Mouse (Mus musculus) kidney, adult 2 months (tissue): ENCODE measurements around the gene Pou5f2. TPM values are rescaled to one million over a fixed set of nuclear protein-coding genes. Genes with fewer than 3 reads are reported as not detected.

Experiments
- DNase-seq: peaks from one replicate; pipeline ENCODE4 v3.0.0; 2021
- H3K27ac ChIP-seq: fragments of 200-500 bp; 2 replicates; pipeline ENCODE4 v1.5.1; 2012; ENCODE audit warnings: low read depth, low read length, control low read depth, inconsistent platforms; ENCODE audit not compliant: insufficient read depth
- H3K27me3 ChIP-seq: fragments of 200-500 bp; replicated peaks from 2 replicates; pipeline ENCODE4 v1.6.1; 2012; ENCODE audit warnings: mild to moderate bottlenecking, moderate library complexity, low read length, inconsistent platforms; ENCODE audit not compliant: control insufficient read depth, insufficient read depth
- H3K36me3 ChIP-seq: fragments of 200-500 bp; 2 replicates; pipeline ENCODE4 v1.6.1; 2012; ENCODE audit warnings: mild to moderate bottlenecking, moderate library complexity, low read length, inconsistent platforms; ENCODE audit not compliant: control insufficient read depth, insufficient read depth
- H3K4me1 ChIP-seq: fragments of 200-500 bp; 2 replicates; pipeline ENCODE4 v1.6.1; 2011; ENCODE audit warnings: low read length; ENCODE audit not compliant: control insufficient read depth, insufficient read depth
- H3K4me3 ChIP-seq: fragments of 200-500 bp; 2 replicates; pipeline ENCODE4 v1.5.1; 2011; ENCODE audit warnings: mild to moderate bottlenecking, low read depth, low read length, control low read depth; ENCODE audit not compliant: insufficient read depth
- CTCF ChIP-seq: fragments of 200-500 bp; conservative IDR thresholded peaks from 2 replicates; pipeline ENCODE4 v1.5.1; 2011; ENCODE audit warnings: low read depth, mild to moderate bottlenecking, control low read depth, low read length, moderate library complexity, mixed read lengths; ENCODE audit not compliant: insufficient read depth, insufficient read length
- POLR2A ChIP-seq: fragments of 200-500 bp; IDR thresholded peaks from one replicate; pipeline ENCODE4 v1.6.1; 2011; ENCODE audit warnings: low read depth, low read length, control low read depth
- WGBS: fragments of 180-500 bp; shearing (Covaris S2); methylation state at CpG from one replicate; pipeline ENCODE4 v1.1.7; 2018; 5-methylcytosine and 5-hydroxymethylcytosine counted together
- polyA plus RNA-seq: library from polyadenylated mRNA; depleted of rRNA; stranded (reverse); fragments of >200 nt; gene quantifications from 2 replicates; pipeline ENCODE4 v1.2.3, GENCODE M21; 2012; rRNA removed

Gene Pou5f2
- polyA plus RNA-seq: 0.16 and 0.28 TPM in 2 replicates

DNA sequence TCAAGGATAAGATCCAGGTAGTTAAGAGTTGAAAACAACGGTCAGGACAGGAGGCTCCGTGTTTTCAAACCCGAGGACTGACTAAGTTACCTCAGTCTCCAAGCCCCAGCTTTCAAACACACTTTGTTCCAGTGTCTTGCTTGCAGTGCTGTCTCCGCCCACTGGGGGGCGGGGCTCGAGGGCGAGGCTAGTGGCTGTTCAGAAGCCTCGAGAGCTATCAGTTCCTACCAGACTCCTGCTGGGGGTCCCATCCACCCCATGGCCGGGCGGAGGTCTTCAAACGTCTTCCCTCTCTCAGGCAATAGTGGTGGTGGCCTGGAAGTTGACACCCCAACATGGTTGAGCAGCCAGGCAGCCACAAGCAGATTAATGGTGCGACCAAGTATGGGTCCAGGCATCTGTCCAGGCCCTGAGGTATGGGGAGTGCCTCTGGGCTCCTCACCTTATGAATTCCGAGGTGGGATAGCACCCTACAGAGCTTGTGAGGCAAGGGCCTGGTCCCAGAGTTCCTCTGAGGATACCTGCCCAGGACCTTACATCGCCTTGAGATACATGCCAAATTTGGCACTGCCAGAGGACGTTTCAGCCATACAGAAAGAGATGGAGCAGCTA lies at the start of gene Pou5f2:
Gene Pou5f2, plus strand, starts transcription at position 220 of the 612 bp plus-strand sequence.
- Histone ChIP-seq H3K27me3 (no peaks in the 10 kb centered on the region), H3K36me3 (no peaks in the 10 kb centered on the region), H3K27ac (no peak within 1 kb of the TSS), H3K4me3 (no peak within 1 kb of the TSS), H3K4me1 (no peaks in the 10 kb centered on the region)
- DNase-seq: no peak
- TF ChIP-seq CTCF (no peak), POLR2A (no peak)
- WGBS: 65% methylated on average over 15 of the region's 15 CpGs

- DNase-seq: no peak
- H3K27me3 ChIP-seq: no peaks in the 10 kb centered on the region
- no peaks in the 10 kb centered on the region for H3K4me1 ChIP-seq
- no peak overlapping the region for H3K4me3 ChIP-seq
- 81% methylated on average over 3 of the region's 3 CpGs for whole genome bisulfite sequencing
- H3K36me3 ChIP-seq: no peaks in the 10 kb centered on the region
- H3K27ac ChIP-seq: no peak overlapping the region
- TF ChIP-seq POLR2A: no peak
- no peak for TF ChIP-seq CTCF
Observed at GRCm38 (mm10) chr13:77976248-77976647, 48.5 kb upstream of the Pou5f2 start.

DNA sequence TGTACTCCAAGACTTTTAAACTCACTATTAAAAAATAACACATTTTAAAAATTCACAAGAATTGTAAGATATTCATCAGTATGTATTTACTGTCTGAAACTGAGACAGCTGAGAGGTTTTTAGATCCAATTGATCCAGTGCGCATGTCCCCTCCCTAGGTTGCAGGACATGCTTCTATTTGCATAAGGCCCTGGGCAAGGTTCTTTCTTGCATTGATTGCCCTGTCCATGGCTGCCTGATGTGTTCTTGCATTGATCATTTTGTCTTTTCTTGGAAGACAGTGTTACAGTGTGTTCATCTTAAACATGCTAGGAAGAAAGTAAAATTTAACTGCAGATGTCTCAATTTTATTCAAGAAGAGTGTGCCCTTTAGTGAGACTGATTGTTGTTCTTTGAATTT lies 47.6 kb upstream of the Pou5f2 start:
- Histone ChIP-seq H3K27ac (no peak overlapping the region), H3K4me3 (no peak overlapping the region), H3K4me1 (no peaks in the 10 kb centered on the region), H3K36me3 (no peaks in the 10 kb centered on the region), H3K27me3 (no peaks in the 10 kb centered on the region)
- 96% methylated on average over 1 of the region's 1 CpGs for WGBS
- no peak for TF ChIP-seq CTCF
- TF ChIP-seq POLR2A: no peak
- no peak for DNase-seq

DNA sequence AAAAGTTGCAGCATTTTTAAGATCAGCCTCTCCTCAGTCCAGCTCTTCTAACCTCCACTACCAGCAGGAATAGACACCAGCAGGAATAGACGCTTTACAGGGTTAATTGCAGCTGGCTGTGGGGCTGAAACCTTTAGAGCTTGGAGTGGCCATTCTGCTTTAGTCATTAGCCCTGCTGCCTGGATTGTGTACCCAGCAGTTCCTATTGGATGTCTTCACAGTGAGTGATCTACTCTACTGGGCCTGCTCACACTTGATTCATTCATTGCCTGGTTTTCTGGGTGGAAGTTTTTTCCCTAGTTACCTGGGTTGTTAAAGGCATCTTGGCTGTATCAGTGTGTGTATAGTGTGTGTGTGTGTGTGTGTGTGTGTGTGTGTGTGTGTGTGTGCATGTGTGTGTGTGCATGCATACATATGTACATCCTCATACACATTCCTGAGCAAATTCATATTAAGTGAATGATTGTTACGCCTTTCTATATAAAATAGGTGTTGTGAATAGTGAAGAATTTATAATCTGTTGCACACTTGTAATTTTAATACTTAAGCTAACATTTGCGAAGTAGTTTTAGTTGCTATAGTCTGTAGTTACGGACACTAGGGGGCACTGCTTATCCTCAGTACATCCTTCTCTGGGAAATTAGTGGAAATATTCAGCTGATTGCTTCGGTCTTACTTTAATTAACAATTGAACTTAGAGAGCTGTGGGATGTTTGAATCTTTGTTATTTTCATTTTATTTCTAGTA lies 42.4 kb upstream of the Pou5f2 start:
- TF ChIP-seq CTCF (no peak), POLR2A (no peak)
- H3K27me3 ChIP-seq: no peaks in the 10 kb centered on the region
- peak; percentile 41 for DNase-seq
- WGBS: 27% methylated on average over 5 of the region's 5 CpGs
- no peak overlapping the region for H3K27ac ChIP-seq
- H3K36me3 ChIP-seq: no peaks in the 10 kb centered on the region
- no peak overlapping the region for H3K4me3 ChIP-seq
- H3K4me1 ChIP-seq: no peaks in the 10 kb centered on the region

GRCm38 (mm10) chr13:77982852-77983202 lies 41.9 kb upstream of the Pou5f2 start:
- TF ChIP-seq CTCF (no peak), POLR2A (no peak)
- no peaks in the 10 kb centered on the region for H3K27me3 ChIP-seq
- H3K4me1 ChIP-seq: no peaks in the 10 kb centered on the region
- no peaks in the 10 kb centered on the region for H3K36me3 ChIP-seq
- no peak for DNase-seq
- H3K4me3 ChIP-seq: no peak overlapping the region
- 75% methylated on average over 2 of the region's 2 CpGs for WGBS
- no peak overlapping the region for H3K27ac ChIP-seq

DNA sequence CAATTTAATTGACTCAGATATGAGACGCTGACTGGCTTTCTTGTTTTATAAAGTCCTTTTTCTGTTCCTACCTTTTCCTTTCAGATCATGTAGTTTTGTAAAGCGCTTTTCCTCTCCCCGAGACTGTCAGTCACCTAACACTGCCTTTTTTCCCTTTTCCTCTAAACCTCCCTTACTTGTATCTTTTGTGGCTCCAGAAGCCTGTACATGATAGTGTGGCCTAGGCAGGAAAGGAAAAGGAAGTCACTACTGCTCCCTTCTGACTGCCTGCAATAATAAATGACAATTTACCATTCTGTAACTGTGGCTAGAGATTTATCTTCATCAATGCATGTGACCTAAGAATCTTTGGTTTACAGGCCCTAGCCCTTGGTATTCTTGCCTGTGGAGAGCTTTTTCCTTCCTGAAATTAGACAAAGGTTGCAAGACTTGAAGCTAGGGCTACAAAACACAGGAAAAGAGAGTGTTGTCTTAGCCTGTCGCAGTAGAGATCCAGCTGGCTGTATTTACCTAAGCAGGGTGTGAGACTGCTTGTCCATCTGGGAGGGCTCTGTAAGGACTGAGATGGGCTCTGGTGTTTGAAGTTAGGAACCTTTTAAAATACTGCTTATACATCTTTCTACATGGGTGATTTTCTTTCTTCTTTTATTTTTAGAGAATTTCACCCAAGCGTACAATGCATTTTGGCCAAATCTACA lies 33.4 kb upstream of the Pou5f2 start:
- TF ChIP-seq CTCF: no peak
- TF ChIP-seq POLR2A: no peak
- no peak for DNase-seq
- Histone ChIP-seq H3K4me1 (no peaks in the 10 kb centered on the region), H3K36me3 (no peaks in the 10 kb centered on the region), H3K27ac (no peak overlapping the region), H3K27me3 (no peaks in the 10 kb centered on the region), H3K4me3 (no peak overlapping the region)
- WGBS: 81% methylated on average over 5 of the region's 5 CpGs

DNA sequence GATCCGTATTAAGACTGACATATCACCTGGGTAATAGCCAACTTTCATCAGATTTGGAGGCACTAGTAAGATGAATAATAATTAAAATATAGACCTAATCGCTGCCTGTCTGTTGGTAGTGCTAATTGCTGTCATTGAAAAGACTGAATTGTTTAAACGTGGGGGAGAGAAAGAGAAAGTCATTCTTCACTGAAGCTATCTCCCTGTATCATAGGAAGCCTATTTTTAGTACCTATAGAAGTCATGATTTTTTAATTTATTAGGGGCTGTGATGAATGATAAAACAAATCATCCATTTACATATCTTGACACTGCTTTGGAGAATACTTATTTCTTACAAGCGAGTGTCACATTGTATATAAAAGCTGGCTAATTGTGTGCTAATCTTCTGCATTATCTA lies 20.1 kb upstream of the Pou5f2 start:
- TF ChIP-seq CTCF: no peak
- no peak for TF ChIP-seq POLR2A
- Histone ChIP-seq H3K27ac (no peak overlapping the region), H3K4me3 (no peak overlapping the region), H3K27me3 (no peaks in the 10 kb centered on the region), H3K36me3 (no peaks in the 10 kb centered on the region), H3K4me1 (no peaks in the 10 kb centered on the region)
- DNase-seq: no peak
- WGBS: 84% methylated on average over 4 of the region's 4 CpGs
